Mouse (Mus musculus): ENCODE measurements around the gene Olfr1428.

- TF ChIP-seq POLR2A (IDR thresholded peaks at IDR 0.05; ENCODE audit: low read depth, low read length) (no peak), CTCF (IDR thresholded peaks at IDR 0.05; ENCODE audit: borderline replicate concordance, insufficient read depth, low read length) (no peak)
Measured at GRCm38 (mm10) chr19:12091913-12092312, 23.8 kb downstream of the Olfr1428 start, which contains the start of gene Olfr1426.

Measured in embryonic fibroblast, embryonic 13.5 days (primary cell).